Mouse (Mus musculus) right cerebral cortex, postnatal 10 days (tissue): Measurements from ENCODE around the gene Fas.

Experiments used
- DNase-seq, 2 experiments: peaks; one replicate each; pipeline ENCODE4 v3.0.0; 2021; ENCODE audit warnings: low spot score in 2 of 2

Gene Fas

DNA sequence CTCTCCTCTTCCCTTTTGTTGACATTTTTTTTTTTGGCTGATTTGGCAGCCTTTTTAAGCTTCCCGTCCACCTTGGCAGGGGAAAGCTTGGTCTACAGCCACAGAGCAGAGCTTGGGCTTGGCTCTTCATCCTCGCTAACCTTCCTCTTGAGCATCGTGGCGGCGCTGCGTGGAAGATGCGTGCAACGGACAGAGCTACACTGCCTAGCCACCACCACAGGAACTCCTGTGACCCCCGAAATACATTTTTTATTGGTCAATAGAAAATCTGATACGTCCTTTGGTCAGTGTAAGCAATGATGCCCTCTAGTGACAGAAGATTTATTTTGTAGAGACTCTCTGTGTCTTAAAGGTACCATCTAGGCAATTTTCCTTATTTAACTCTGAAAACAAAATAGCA, 6.1 kb upstream of the Fas start:
- DNase-seq, result no peak

GRCm38 (mm10) chr19:34284826-34285225, 5.6 kb upstream of the Fas start:
- DNase-seq, result no peak

- no peak for DNase-seq
Observed at GRCm38 (mm10) chr19:34287221-34287620, 3.2 kb upstream of the Fas start.

GRCm38 (mm10) chr19:34287656-34288415, 2.6 kb upstream of the Fas start:
- DNase-seq, result no peak

DNA sequence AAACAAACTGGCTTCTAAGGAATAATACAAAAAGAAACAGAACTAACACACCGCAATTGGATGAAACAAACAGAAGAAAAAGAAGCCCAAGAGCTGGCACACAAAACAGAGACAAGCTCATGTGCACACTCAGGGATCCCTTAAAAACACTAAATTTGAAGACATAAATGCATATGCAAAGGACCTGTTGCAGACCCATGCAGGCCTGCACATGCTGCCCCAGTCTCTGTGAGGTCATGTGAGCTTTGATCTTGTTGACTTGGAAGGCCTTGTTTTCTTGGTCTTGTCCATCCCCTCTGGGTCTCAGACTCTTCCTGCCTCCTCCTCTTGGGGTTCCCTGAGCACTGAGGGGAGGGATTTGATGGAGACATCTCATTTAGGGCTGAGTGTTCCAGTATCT, 1.8 kb upstream of the Fas start:
- DNase-seq, result no peak

DNA sequence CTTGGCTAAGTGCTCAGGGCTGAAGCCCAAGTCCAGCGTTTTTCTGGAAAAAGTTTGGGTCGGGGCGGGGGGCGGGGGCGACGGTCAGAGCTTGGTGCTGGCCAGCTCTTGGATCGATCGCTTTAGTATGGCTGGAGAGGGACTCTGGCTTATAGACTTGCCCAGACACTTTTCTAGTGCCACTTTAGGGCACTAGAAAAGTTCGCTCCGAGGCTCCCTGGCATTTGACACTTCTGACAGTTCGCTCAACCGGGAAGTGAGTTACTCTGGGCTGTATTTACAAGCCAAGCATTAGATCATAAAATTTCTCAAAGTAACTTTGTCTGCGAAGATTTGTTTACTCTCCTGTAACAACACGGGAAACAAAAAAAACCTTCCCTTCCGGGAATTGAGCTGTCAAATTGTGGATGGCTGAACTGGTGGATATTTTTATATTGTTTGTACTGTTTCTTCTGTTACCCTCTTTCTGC, 441 bp downstream of the Fas start:
- no peak for DNase-seq

- DNase-seq, result no peak
Observed at GRCm38 (mm10) chr19:34291379-34291778, 913 bp downstream of the Fas start.

DNA sequence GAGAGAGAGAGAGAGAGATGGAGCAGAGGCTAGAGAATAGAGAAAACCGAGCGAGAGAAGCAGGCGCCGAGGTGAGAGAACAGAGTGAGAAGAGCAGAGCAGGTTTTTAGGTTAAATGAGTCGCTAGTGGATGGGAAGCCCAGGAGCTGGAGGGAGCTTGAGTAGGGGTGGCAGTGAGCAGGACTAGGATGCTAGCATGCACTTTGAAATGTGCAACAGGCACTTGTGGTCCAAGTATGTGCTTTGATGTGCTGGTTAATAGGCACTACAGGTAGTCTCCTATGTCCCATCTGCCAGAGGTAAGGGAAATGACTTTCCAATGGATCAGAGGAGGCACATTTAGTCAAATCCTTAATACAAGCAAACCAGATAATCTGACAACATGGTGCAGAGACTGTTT, 1.5 kb downstream of the Fas start:
- no peak for DNase-seq

GRCm38 (mm10) chr19:34292701-34293100, 2.2 kb downstream of the Fas start:
- no peak for DNase-seq

- DNase-seq, result no peak
Observed at GRCm38 (mm10) chr19:34293376-34293947, 3.0 kb downstream of the Fas start.

GRCm38 (mm10) chr19:34295442-34295841, 5.0 kb downstream of the Fas start:
- DNase-seq, result no peak

- no peak for DNase-seq
Observed at GRCm38 (mm10) chr19:34298531-34298930, 8.1 kb downstream of the Fas start.

DNA sequence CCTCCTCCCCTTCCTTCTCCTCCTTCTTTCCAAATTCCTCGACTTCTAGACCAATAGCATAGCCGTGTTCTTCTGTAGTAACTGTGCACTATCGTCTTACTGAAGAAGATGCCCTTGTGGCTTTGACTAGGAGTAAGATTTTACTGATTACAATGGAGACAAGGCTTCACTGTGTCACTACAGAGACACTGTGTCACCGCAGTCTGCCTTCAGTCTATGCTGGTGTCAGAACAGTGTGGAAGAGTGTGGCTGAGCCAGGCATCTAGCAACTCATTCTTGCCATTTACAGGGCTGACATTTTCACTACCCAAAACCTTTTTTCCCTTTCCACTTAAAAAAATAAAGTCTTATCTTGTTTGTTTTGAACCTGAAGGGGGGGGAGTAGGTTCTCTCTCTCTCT, 8.8 kb downstream of the Fas start:
- no peak for DNase-seq

GRCm38 (mm10) chr19:34300430-34300829, 10.0 kb downstream of the Fas start:
- no peak for DNase-seq

GRCm38 (mm10) chr19:34304917-34305316, 14.5 kb downstream of the Fas start:
- no peak for DNase-seq

DNA sequence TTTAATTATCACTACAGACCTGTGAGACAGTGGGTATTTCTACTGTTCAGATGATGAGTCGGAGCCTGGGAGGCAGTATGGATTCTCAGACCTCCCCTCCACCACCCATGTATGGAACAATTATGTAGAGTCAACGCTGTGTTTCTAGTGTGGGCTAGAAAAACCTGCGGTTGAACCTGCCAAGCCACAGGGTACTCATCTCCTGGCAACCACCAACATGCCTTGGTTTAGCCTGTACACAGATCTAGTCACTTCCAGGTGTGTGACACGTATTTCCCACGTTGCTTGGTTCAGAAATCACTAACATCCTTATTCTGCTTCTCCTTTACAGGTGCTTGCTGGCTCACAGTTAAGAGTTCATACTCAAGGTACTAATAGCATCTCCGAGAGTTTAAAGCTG, 16.3 kb downstream of the Fas start:
- no peak for DNase-seq

- DNase-seq, result no peak
Observed at GRCm38 (mm10) chr19:34312151-34312728, 21.8 kb downstream of the Fas start.

DNA sequence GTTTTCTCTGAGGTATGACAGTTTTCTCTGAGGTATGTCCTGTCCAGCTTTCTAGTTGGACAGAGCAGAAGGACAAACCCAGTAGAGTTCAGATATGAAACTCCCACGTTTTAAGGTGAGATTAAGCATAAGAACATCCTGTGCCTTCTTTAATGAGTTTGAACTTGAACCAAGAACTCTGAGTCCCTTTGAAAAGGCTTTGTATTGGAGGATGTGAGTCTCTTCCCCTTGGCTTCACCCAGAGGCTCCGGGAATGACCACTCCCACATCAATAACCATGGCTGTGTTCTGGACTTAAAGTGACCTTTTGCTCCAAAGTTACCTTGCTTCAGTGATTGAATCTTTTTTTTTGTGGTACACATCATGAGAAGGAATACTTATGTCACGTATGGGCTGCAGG, 37.6 kb downstream of the Fas start:
- no peak for DNase-seq

GRCm38 (mm10) chr19:34334300-34334699, 43.8 kb downstream of the Fas start:
- DNase-seq, result peak; percentile 64 to 81

DNA sequence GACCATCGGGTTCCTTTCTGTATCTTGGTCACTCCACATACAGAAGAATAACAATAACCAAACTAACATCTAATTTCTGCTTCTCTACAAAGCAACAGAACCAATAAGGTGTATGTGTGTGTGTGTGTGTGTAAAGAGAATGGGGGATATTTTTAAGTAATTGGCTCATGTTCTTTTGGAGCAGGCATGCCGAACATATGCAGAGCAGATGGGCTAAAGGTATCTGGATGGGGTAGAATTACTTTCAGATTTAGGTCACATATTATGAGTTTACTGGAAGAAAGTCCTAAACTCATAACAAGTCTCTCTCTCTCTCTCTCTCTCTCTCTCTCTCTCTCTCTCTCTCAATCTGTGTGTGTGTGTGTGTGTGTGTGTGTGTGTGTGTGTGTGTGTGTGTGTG, 54.2 kb downstream of the Fas start:
- DNase-seq, result no peak

- DNase-seq, result peak; percentile 57 to 65
Observed at GRCm38 (mm10) chr19:34345616-34346267, 55.3 kb downstream of the Fas start.

- DNase-seq, result no peak
Observed at GRCm38 (mm10) chr19:34353291-34353805, 62.9 kb downstream of the Fas start.
